Mouse (Mus musculus) bone marrow macrophage, adult 2 months (primary cell): ENCODE results near the gene Eomes.

Source experiments
- CTCF ChIP-seq: IDR thresholded peaks from 2 replicates; pipeline ENCODE4 v1.5.1; 2012; ENCODE audit warnings: low read depth, mild to moderate bottlenecking, low read length, moderate library complexity
- POLR2A ChIP-seq: IDR thresholded peaks from 2 replicates; pipeline ENCODE4 v1.6.1; 2012; ENCODE audit warnings: mild to moderate bottlenecking, low read depth, low read length, borderline replicate concordance

GRCm38 (mm10) chr9:118496952-118497351, 18.9 kb downstream of the Eomes start:
- TF ChIP-seq CTCF (no peak), POLR2A (no peak)
